Mouse (Mus musculus) gonadal fat pad, adult 2 months (tissue): ENCODE data around the gene Vwa5b2. TPM values are rescaled to one million over a fixed set of nuclear protein-coding genes. Genes with fewer than 3 reads are reported as not detected.

Source experiments
- polyA plus RNA-seq: library from polyadenylated mRNA; depleted of rRNA; stranded (reverse); fragments of >200 nt; gene quantifications from 2 replicates; pipeline ENCODE4 v1.2.3, GENCODE M21; 2012; rRNA removed

Gene Vwa5b2
- polyA plus RNA-seq, 1 experiment = 0.88 TPM

Other genes starting within 250 kb of the Vwa5b2 start
- 79.5 and 90.2 TPM in 2 replicates for gene Abcc5, start 163.1 kb upstream of the Vwa5b2 start, polyA plus RNA-seq
- 32.6 and 36.2 TPM in 2 replicates for gene Eif2b5, start 90.7 kb upstream of the Vwa5b2 start, polyA plus RNA-seq
- 23.2 and 39.0 TPM in 2 replicates for gene Dvl3, start 72.5 kb upstream of the Vwa5b2 start, polyA plus RNA-seq
- 328 and 405 TPM in 2 replicates for gene Ap2m1, start 54.0 kb upstream of the Vwa5b2 start, polyA plus RNA-seq
- 52.0 and 59.4 TPM in 2 replicates for gene Abcf3, start 40.9 kb upstream of the Vwa5b2 start, polyA plus RNA-seq
- 9.4 and 16.3 TPM in 2 replicates for gene Eef1akmt4, start 22.1 kb downstream of the Vwa5b2 start, polyA plus RNA-seq
- 0.05 TPM in 1 of 2 replicates, not detected in the other for gene Gm49333, start 22.1 kb downstream of the Vwa5b2 start, polyA plus RNA-seq
- 19.7 and 22.4 TPM in 2 replicates for gene Alg3, start 22.3 kb downstream of the Vwa5b2 start, polyA plus RNA-seq
- gene Camk2n2, start 31.8 kb downstream of the Vwa5b2 start, polyA plus RNA-seq = 2.9 and 3.6 TPM in 2 replicates
- gene Ece2, start 40.4 kb downstream of the Vwa5b2 start, polyA plus RNA-seq = 0.18 and 0.32 TPM in 2 replicates
- 110 and 118 TPM in 2 replicates for gene Psmd2, start 62.2 kb downstream of the Vwa5b2 start, polyA plus RNA-seq
- 338 and 402 TPM in 2 replicates for gene Eif4g1, start 78.8 kb downstream of the Vwa5b2 start, polyA plus RNA-seq
- gene Fam131a, start 103.8 kb downstream of the Vwa5b2 start, polyA plus RNA-seq = 11.8 and 12.7 TPM in 2 replicates
- 19.2 and 21.3 TPM in 2 replicates for gene Polr2h, start 128.2 kb downstream of the Vwa5b2 start, polyA plus RNA-seq
- 17.3 and 19.3 TPM in 2 replicates for gene Clcn2, start 128.3 kb downstream of the Vwa5b2 start, polyA plus RNA-seq
- 19.8 and 20.2 TPM in 2 replicates for gene Chrd, start 143.7 kb downstream of the Vwa5b2 start, polyA plus RNA-seq
- gene Thpo, start 145.0 kb downstream of the Vwa5b2 start, polyA plus RNA-seq = 4.1 and 4.2 TPM in 2 replicates